Mouse (Mus musculus) layer of hippocampus, adult 18-20 months (tissue): ENCODE measurements around the gene Dgkg. TPM values are rescaled to one million over a fixed set of nuclear protein-coding genes. Genes with fewer than 3 reads are reported as not detected.

Experiments
- DNase-seq, 2 experiments: peaks; one replicate each; pipeline ENCODE4 v3.0.0; 2022; ENCODE audit warnings: low spot score in 2 of 2
- total RNA-seq, 2 experiments: library from RNA; stranded (reverse); gene quantifications; 2 replicates each; pipeline ENCODE4 v1.2.3; 2021

Dgkg gene
- total RNA-seq, 2 experiments from 2014 or later: 209 to 215 TPM

- no peak for DNase-seq
Observed at GRCm38 (mm10) chr16:22503467-22503866, 153.6 kb downstream of the Dgkg start.

GRCm38 (mm10) chr16:22501855-22502254 lies 155.2 kb downstream of the Dgkg start:
- no peak for DNase-seq

GRCm38 (mm10) chr16:22500561-22500960 lies 156.5 kb downstream of the Dgkg start:
- no peak for DNase-seq

GRCm38 (mm10) chr16:22499951-22500350 lies 157.1 kb downstream of the Dgkg start:
- no peak for DNase-seq

GRCm38 (mm10) chr16:22499447-22499846 lies 157.6 kb downstream of the Dgkg start:
- no peak for DNase-seq

GRCm38 (mm10) chr16:22497976-22498375 lies 159.0 kb downstream of the Dgkg start:
- DNase-seq: no peak

- no peak for DNase-seq
Observed at GRCm38 (mm10) chr16:22495259-22495658, 161.8 kb downstream of the Dgkg start.

- no peak for DNase-seq
Observed at GRCm38 (mm10) chr16:22494815-22495214, 162.2 kb downstream of the Dgkg start.

GRCm38 (mm10) chr16:22493396-22493795 lies 163.6 kb downstream of the Dgkg start:
- no peak for DNase-seq

- DNase-seq: peak; percentile 62 to 82
Observed at GRCm38 (mm10) chr16:22491446-22492166, 165.4 kb downstream of the Dgkg start.

- no peak for DNase-seq
Observed at GRCm38 (mm10) chr16:22483900-22484299, 173.1 kb downstream of the Dgkg start.

- no peak for DNase-seq
Observed at GRCm38 (mm10) chr16:22479322-22479721, 177.7 kb downstream of the Dgkg start.

- no peak for DNase-seq
Observed at GRCm38 (mm10) chr16:22471728-22472127, 185.3 kb downstream of the Dgkg start.

GRCm38 (mm10) chr16:22469385-22469784 lies 187.6 kb downstream of the Dgkg start:
- no peak for DNase-seq

- no peak for DNase-seq
Observed at GRCm38 (mm10) chr16:22467111-22467510, 189.9 kb downstream of the Dgkg start.

- no peak for DNase-seq
Observed at GRCm38 (mm10) chr16:22466381-22466780, 190.6 kb downstream of the Dgkg start.

GRCm38 (mm10) chr16:22462220-22462619 lies 194.8 kb downstream of the Dgkg start:
- DNase-seq: peak in 1 of 2 experiments; percentile 50

- DNase-seq: no peak
Observed at GRCm38 (mm10) chr16:22461728-22462127, 195.3 kb downstream of the Dgkg start.

- no peak for DNase-seq
Observed at GRCm38 (mm10) chr16:22460960-22461359, 196.1 kb downstream of the Dgkg start.

GRCm38 (mm10) chr16:22452082-22452481 lies 204.9 kb downstream of the Dgkg start:
- DNase-seq: no peak

GRCm38 (mm10) chr16:22448093-22448492 lies 208.9 kb downstream of the Dgkg start:
- no peak for DNase-seq

GRCm38 (mm10) chr16:22444786-22445185 lies 212.2 kb downstream of the Dgkg start:
- no peak for DNase-seq

- no peak for DNase-seq
Observed at GRCm38 (mm10) chr16:22442202-22442601, 214.8 kb downstream of the Dgkg start.
